Mouse (Mus musculus) layer of hippocampus, postnatal 14 days (tissue): Measurements from ENCODE around the gene Btbd19. TPM values are rescaled to one million over a fixed set of nuclear protein-coding genes. Genes with fewer than 3 reads are reported as not detected.

Experiments used
- DNase-seq, 2 experiments: peaks; one replicate each; pipeline ENCODE4 v3.0.0; 2021 to 2022; ENCODE audit warnings: low spot score in 2 of 2, mixed read lengths in 1 of 2
- microRNA-seq, 2 experiments: library from miRNA; unstranded; fragments of <30 nt; microRNA quantifications; one replicate each; pipeline ENCODE4 v1.2.0; 2021
- total RNA-seq, 2 experiments: library from RNA; stranded (reverse); gene quantifications; 2 replicates each; pipeline ENCODE4 v1.2.3; 2021

Gene Btbd19
- total RNA-seq, 2 experiments from 2014 or later = 9.4 to 9.9 TPM

GRCm38 (mm10) chr4:117069647-117070046 lies 55.9 kb downstream of the Btbd19 start:
- DNase-seq = no peak

Small RNAs within 50 kb of the gene (microRNA-seq; reads per million reads assigned to microRNA genes)
- gene Gm22398 = 0 reads per million in 2 experiments

Other genes with a start within 250 kb of the Btbd19 start
- 10 to 100 TPM; 12.2 to 15.8 TPM for gene Zswim5, start 248.3 kb downstream of the Btbd19 start, total RNA-seq
- gene Urod, start 131.3 kb downstream of the Btbd19 start, total RNA-seq = 10 to 100 TPM; 49.3 to 60.5 TPM
- 10 to 100 TPM; 43.4 to 43.5 TPM for gene Hectd3, start 130.4 kb downstream of the Btbd19 start, total RNA-seq
- gene Eif2b3, start 106.3 kb downstream of the Btbd19 start, total RNA-seq = 10 to 100 TPM; 22.3 to 23.8 TPM
- 1 to 10 TPM; 1.9 to 3.6 TPM for gene Ptch2, start 29.6 kb downstream of the Btbd19 start, total RNA-seq
- gene Tctex1d4, start 1.1 kb upstream of the Btbd19 start, total RNA-seq = 1 to 10 TPM in 1 of 2 experiments, under 1 TPM in 1; 0.95 to 2.3 TPM
- gene Plk3, start 8.2 kb upstream of the Btbd19 start, total RNA-seq = 10 to 100 TPM; 11.6 to 13.8 TPM
- gene Rps8, start 30.5 kb upstream of the Btbd19 start, total RNA-seq = 100 to 1,000 TPM; 436 to 472 TPM
- gene Kif2c, start 56.9 kb upstream of the Btbd19 start, total RNA-seq = 1 to 10 TPM; 1.3 to 1.7 TPM
- gene Tmem53, start 126.2 kb upstream of the Btbd19 start, total RNA-seq = 1 to 10 TPM; 3.5 to 5.1 TPM
- gene Armh1, start 126.4 kb upstream of the Btbd19 start, total RNA-seq = 1 to 10 TPM; 1.1 to 1.4 TPM